Mouse (Mus musculus): Measurements from ENCODE around the gene Thnsl2. TPM values are rescaled to one million over a fixed set of nuclear protein-coding genes. Genes with fewer than 3 reads are reported as not detected.

Gene Thnsl2
- polyA plus RNA-seq (2015; fragmentation: Nextera tagmentation; extraction: Ambion mirVana): 4.7 and 8.0 TPM in 2 replicates

DNA sequence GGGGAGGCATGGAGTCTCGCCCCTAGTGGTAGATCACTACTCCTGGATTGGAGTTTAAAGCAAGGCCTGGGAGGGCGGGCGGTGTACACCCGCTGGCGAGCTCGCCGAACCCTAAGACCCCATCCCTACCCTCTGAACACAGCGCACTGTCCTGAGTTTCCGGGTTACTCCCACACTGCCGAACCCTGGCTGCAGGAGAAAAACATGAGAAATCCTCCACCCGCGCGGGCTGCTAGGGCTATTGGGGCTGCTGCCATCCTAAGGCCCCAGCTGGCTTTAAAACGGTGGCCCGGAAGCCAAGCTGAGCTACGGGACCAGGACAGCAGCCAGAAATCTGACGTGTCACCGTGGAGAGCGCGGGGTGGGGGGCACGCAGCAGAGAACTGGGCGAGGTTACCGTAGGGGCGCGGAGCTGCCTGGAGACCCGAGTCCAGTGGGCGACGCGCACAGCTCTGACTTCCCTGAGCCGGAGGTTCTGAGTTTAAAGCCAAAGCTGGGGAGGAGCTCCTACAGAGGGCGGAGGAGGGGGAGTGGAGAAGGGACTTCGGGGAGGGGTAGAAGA lies at the start of gene Thnsl2:
Gene Thnsl2, minus strand, starts transcription at position 546 of the 562 bp plus-strand sequence.
- peak; percentile 94 for ATAC-seq (ENCODE audit: low FRiP score)
- Histone ChIP-seq H3K27ac (replicated peaks) (peak within 1 kb of the TSS; percentile 86), H3K4me1 (peaks cover 13% of the 10 kb centered on the region), H3K9ac (replicated peaks) (peak within 1 kb of the TSS; percentile 72), H3K9me3 (replicated peaks) (no peaks in the 10 kb centered on the region), H3K4me2 (peak within 1 kb of the TSS; percentile 82), H3K36me3 (no peaks in the 10 kb centered on the region), H3K4me3 (replicated peaks) (peak within 1 kb of the TSS; percentile 55), H3K27me3 (replicated peaks) (no peaks in the 10 kb centered on the region)
- under 1% methylated on average over 32 of the region's 32 CpGs for WGBS

DNA sequence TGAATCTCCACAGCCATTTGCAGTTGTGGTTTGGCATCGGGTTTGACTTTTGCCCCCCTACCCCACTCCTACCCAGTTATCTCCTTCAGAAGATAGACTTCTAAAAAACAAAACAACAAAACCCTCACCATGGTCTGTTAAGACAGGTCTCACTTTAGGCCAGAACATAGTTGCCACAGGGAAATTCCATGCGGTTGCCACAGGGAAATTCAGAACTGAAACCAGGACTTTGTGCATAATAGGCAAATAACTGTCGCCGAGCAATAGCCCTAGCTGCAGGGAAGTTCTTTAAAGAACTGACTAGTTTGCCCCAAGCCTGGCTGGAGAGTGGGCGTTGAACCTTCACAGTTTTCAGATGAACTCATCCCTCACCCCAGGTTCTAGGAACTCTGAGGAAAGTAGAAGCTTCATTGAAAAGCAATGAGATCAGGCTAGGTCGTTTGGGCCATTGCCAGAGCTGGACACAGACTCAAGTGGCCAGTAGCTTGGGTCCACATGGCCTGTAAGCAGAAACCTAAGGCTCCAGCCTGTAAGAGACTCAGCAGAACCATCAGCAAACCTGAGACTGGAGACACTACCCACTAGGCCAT lies 49.0 kb upstream of the Thnsl2 start:
- H3K9ac ChIP-seq (replicated peaks): no peak overlapping the region
- 81% methylated on average over 6 of the region's 6 CpGs for WGBS

DNA sequence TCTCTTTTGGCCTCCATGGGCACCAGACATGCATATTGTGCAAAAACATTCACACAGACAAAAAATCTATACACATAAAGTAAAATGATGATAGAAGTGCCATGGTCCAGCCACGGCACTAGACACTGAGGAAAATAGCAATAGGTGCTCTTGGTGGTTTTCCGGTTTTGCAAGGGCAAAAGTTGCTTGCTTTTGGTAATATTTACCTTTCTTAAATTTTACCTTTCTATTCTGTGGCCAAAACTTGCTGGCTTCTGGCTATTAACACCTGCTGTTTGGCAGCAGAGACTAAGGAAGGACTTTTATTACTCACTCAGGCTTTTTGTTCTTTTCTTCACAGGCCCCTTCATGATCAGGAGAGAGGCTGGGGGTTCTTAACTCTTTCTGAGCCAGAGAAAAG lies 46.3 kb upstream of the Thnsl2 start:
- 86% methylated on average over 2 of the region's 2 CpGs for WGBS
- no peak for ATAC-seq (ENCODE audit: low FRiP score)

More for the DNA sequence above, 49.0 kb upstream of the Thnsl2 start:
- Histone ChIP-seq H3K9me3 (replicated peaks) (no peaks in the 10 kb centered on the region), H3K4me3 (replicated peaks) (no peak overlapping the region), H3K36me3 (no peaks in the 10 kb centered on the region), H3K27ac (replicated peaks) (no peak overlapping the region), H3K4me1 (no peaks in the 10 kb centered on the region), H3K4me2 (no peak overlapping the region), H3K27me3 (replicated peaks) (no peaks in the 10 kb centered on the region)
- no peak for ATAC-seq (ENCODE audit: low FRiP score)

DNA sequence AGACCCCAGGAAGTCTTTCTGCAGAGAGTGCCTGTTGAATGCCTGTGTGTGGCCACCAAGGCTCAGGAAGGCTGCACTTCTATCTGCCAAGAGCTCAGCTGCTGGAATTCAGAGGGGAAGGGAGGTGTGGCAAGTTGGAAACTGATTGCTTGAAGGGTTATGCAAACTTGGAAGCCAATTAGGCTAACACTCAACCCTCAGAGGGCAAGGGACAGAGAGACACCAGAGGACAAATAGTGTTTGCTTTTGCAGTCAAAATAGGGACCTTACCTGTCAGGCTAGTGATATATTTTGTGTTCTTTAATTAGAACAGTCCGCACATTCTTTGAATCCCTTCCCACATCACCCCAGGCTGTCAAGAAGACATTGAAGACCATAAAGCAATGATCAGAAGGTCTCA lies 45.3 kb upstream of the Thnsl2 start:
- Histone ChIP-seq H3K9ac (replicated peaks) (no peak overlapping the region), H3K36me3 (no peaks in the 10 kb centered on the region), H3K9me3 (replicated peaks) (no peaks in the 10 kb centered on the region), H3K27ac (replicated peaks) (no peak overlapping the region), H3K4me1 (no peaks in the 10 kb centered on the region), H3K27me3 (replicated peaks) (no peaks in the 10 kb centered on the region), H3K4me3 (replicated peaks) (no peak overlapping the region), H3K4me2 (no peak overlapping the region)
- ATAC-seq (ENCODE audit: low FRiP score): no peak
- 51% methylated on average over 1 of the region's 1 CpGs for WGBS

More for the DNA sequence above, 46.3 kb upstream of the Thnsl2 start:
- Histone ChIP-seq H3K4me1 (no peaks in the 10 kb centered on the region), H3K27me3 (replicated peaks) (no peaks in the 10 kb centered on the region), H3K4me3 (replicated peaks) (no peak overlapping the region), H3K27ac (replicated peaks) (no peak overlapping the region), H3K4me2 (no peak overlapping the region), H3K9me3 (replicated peaks) (no peaks in the 10 kb centered on the region), H3K36me3 (no peaks in the 10 kb centered on the region), H3K9ac (replicated peaks) (no peak overlapping the region)

DNA sequence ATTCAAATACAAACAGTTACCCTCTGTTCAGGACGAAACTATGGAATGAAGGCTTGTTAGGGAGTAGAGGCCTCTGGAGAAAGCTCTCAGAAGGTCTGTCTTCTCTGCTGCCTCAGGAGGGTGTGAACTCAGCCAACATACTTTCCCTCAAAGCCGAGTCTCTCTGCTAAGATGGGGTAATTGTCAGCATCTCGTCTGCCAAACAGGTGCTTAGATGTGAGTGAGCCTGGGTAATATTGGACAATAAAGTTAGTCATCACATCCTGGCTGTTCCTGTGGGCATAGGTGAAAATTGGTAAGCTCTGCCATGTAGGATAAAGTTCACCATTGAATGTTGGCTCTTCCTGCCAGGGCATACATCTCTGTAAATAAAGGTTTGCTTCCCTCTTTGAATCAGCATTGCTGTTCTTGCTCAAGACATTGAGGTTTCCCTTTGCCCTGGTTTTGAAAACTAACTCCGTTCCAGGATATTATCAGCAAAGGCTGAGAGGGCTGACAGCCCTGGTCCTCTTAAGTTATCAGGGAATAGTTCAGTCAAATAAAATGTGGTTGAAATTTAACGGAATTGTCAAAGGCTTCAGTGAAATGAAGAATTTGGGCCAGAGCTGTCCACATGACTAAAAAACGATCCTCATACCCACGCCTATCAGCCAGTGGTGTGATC lies 40.8 kb upstream of the Thnsl2 start:
- Histone ChIP-seq H3K4me2 (no peak overlapping the region), H3K27ac (replicated peaks) (no peak overlapping the region), H3K4me1 (no peaks in the 10 kb centered on the region), H3K9ac (replicated peaks) (no peak overlapping the region), H3K27me3 (replicated peaks) (no peaks in the 10 kb centered on the region), H3K4me3 (replicated peaks) (no peak overlapping the region), H3K9me3 (replicated peaks) (no peaks in the 10 kb centered on the region), H3K36me3 (no peaks in the 10 kb centered on the region)
- no peak for ATAC-seq (ENCODE audit: low FRiP score)
- WGBS: 85% methylated on average over 7 of the region's 7 CpGs

DNA sequence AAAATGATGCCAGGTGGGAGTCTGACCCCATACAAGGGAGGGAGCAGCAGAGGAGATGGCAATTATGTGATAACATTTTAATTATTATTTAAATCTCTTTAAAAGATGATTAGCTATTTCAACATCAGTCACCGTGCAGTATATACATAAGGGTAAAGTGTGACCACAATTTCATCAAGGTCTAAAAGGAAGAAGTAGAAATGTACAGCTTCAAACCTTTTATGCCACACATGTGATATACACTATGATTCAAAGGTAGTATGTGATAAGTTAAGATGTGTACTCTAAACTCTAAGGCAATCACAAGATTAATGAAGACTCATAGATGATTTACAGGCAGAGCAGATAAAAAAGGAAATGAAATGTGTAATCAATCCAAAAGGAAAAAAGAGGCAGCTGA lies 36.4 kb upstream of the Thnsl2 start:
- Histone ChIP-seq H3K4me1 (no peaks in the 10 kb centered on the region), H3K27me3 (replicated peaks) (no peaks in the 10 kb centered on the region), H3K4me2 (no peak overlapping the region), H3K4me3 (replicated peaks) (no peak overlapping the region), H3K27ac (replicated peaks) (no peak overlapping the region), H3K9ac (replicated peaks) (no peak overlapping the region), H3K36me3 (no peaks in the 10 kb centered on the region), H3K9me3 (replicated peaks) (no peaks in the 10 kb centered on the region)
- no peak for ATAC-seq (ENCODE audit: low FRiP score)
- WGBS: 95% methylated on average over 1 of the region's 1 CpGs

DNA sequence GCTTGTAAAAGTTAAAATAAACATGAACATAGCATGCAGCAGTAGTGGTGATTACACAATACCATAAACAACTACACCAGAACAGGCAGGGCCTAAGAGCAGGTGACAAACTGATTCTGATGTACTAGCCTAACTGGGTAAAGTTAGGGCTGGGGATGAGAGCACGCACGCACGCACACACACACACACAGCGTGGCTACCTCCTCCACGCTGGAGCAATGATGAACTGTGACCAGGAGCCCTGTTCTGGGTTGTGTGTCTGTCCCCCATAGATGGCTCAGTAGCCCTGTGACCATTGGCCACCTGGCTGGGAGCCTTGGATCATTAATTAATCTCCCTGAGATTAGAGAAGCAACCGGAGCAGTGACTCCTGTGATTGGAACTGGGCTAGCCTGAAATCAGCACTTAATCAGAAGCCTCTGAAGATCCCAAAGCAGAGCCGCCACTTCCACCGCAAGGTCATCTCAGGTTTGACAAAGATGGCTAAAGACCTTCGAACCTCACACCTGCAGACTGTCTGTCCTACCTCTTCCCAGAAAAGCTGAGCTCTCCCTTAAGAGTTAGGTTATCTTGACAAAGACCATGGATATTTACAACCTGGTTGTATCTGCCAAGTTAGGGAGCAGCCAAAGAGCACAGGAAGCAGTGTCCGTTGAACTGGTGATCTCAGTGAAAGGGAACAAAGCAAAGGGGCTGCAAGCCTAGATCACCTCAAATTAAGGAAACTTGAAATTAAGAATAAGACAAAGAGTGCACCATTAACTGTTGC lies 28.8 kb upstream of the Thnsl2 start:
- H3K9me3 ChIP-seq (replicated peaks): no peaks in the 10 kb centered on the region
- WGBS: 92% methylated on average over 10 of the region's 10 CpGs
- no peak overlapping the region for H3K27ac ChIP-seq (replicated peaks)
- H3K4me3 ChIP-seq (replicated peaks): no peak overlapping the region
- ATAC-seq (ENCODE audit: low FRiP score): no peak
- no peaks in the 10 kb centered on the region for H3K27me3 ChIP-seq (replicated peaks)
- no peak overlapping the region for H3K9ac ChIP-seq (replicated peaks)
- H3K4me2 ChIP-seq: no peak overlapping the region
- no peaks in the 10 kb centered on the region for H3K4me1 ChIP-seq
- H3K36me3 ChIP-seq: no peaks in the 10 kb centered on the region

DNA sequence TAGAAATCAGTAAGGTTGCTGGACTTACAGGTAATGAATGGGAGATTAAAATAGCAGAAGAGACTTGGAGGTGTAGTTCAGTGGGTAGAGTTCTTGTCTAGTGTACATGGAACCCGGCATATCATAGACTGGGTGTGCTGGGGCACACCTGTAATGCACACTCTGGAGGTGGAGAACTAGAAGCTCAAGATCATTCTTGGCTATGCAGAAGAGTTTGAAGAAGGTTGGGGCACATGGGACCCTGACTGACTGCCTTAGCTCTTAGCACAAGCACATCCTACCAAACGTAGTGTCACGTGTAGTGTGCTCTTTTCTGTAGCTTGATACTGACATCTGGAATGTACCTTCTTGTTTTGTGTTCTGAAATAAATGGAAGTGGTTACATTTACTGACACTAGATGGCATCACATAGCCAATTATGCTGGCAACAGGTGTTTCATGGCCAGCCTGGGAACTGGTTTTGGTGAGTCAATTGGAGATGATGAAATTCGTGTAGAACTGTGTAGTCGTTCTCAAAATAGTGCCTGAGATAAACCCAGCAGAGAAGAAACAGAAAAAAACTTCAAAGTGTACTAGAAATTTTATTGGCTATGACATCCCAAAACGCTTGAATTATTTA lies 22.4 kb upstream of the Thnsl2 start:
- Histone ChIP-seq H3K4me2 (no peak overlapping the region), H3K4me1 (no peaks in the 10 kb centered on the region), H3K4me3 (replicated peaks) (no peak overlapping the region), H3K9ac (replicated peaks) (no peak overlapping the region), H3K36me3 (no peaks in the 10 kb centered on the region), H3K27ac (replicated peaks) (no peak overlapping the region), H3K27me3 (replicated peaks) (no peaks in the 10 kb centered on the region), H3K9me3 (replicated peaks) (no peaks in the 10 kb centered on the region)
- ATAC-seq (ENCODE audit: low FRiP score): no peak
- 49% methylated on average over 6 of the region's 6 CpGs for WGBS

DNA sequence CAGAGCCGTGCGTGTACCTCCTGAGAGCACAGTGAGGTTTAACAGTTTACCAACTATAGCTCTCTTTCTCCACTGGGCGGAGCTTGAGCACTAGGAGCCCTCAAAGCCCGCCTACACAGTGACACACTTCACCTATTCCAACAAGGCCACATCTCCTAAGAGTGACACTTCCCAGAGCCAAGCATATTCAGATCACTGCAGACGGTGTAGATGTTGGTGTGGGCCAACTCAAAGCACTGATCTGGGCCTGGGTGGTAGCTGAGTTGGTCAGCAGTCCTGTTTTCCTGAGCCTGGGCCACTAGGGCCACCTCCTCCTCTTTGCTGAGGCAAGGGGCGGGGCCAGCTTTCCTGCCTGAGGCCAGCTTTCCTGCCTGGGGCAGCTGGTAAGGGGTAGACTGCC lies 20.2 kb upstream of the Thnsl2 start:
- Histone ChIP-seq H3K9me3 (replicated peaks) (no peaks in the 10 kb centered on the region), H3K27ac (replicated peaks) (no peak overlapping the region), H3K9ac (replicated peaks) (no peak overlapping the region), H3K4me2 (no peak overlapping the region), H3K4me1 (no peaks in the 10 kb centered on the region), H3K36me3 (no peaks in the 10 kb centered on the region), H3K4me3 (replicated peaks) (no peak overlapping the region), H3K27me3 (replicated peaks) (no peaks in the 10 kb centered on the region)
- ATAC-seq (ENCODE audit: low FRiP score): no peak
- 33% methylated on average over 6 of the region's 6 CpGs for WGBS

DNA sequence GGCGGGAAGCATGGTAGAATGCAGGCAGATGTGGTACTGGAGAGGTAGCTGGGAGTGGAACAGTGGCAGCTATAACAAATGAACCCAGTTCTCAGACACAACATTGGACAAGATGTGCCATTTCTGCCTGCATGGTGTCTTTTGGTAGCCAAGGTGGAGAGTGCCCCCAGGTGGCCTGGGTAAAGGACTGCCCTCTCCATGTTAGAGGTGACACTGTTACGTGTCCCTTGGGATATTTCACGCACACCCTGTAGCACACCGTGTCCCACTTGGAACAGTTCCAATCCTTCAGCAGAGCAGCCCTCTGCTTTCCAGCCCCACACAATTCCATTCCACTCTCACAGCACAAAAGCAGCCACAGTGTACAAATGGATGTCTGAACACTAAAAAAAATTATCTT lies 18.0 kb upstream of the Thnsl2 start:
- Histone ChIP-seq H3K9me3 (replicated peaks) (no peaks in the 10 kb centered on the region), H3K27ac (replicated peaks) (no peak overlapping the region), H3K36me3 (no peaks in the 10 kb centered on the region), H3K4me3 (replicated peaks) (no peak overlapping the region), H3K4me2 (no peak overlapping the region), H3K4me1 (no peaks in the 10 kb centered on the region), H3K9ac (replicated peaks) (no peak overlapping the region), H3K27me3 (replicated peaks) (no peaks in the 10 kb centered on the region)
- 55% methylated on average over 4 of the region's 4 CpGs for WGBS
- ATAC-seq (ENCODE audit: low FRiP score): no peak

DNA sequence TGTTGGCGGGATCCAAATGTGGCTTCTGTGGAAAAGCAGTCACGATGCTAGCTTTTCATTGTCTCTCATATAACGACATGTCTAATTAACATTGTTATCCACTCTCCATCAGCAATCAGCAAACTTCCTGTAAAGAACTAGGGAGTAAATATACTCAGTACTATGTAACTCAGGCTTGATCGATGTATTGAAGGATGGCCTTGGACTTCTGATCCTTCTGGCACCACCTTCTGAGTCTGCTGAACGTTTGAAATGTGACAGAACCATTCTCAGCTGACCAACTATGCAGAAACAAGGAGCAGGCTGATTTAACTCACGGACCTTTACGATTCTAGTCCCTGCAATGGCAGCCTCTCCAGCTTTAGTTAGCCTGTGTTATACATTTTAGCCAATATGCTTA lies 17.1 kb upstream of the Thnsl2 start:
- H3K9ac ChIP-seq (replicated peaks): no peak overlapping the region
- no peak overlapping the region for H3K4me2 ChIP-seq
- H3K9me3 ChIP-seq (replicated peaks): no peaks in the 10 kb centered on the region
- no peak overlapping the region for H3K4me3 ChIP-seq (replicated peaks)
- H3K4me1 ChIP-seq: no peaks in the 10 kb centered on the region
- ATAC-seq (ENCODE audit: low FRiP score): no peak
- WGBS: 81% methylated on average over 7 of the region's 7 CpGs
- no peaks in the 10 kb centered on the region for H3K27me3 ChIP-seq (replicated peaks)
- H3K27ac ChIP-seq (replicated peaks): no peak overlapping the region
- H3K36me3 ChIP-seq: no peaks in the 10 kb centered on the region
